Mouse (Mus musculus): ENCODE measurements at regions not wholly inside any gene's neighbourhood (a gene's known extent, or its start where the extent isn't known, plus 50 kb on each side); places are given as distances from the start of the nearest gene placed in this dataset.

GRCm38 (mm10) chr16:74873756-74874155 lies 462.1 kb upstream of the Robo2 start:
- Histone ChIP-seq H3K4me3 (ENCODE audit: low read depth, low read length) (no peak overlapping the region), H3K4me2 (ENCODE audit: low read depth, low read length) (no peak overlapping the region), H3K36me3 (replicated peaks; ENCODE audit: control insufficient read depth, insufficient read depth, low read length) (no peaks in the 10 kb centered on the region), H3K27me3 (ENCODE audit: control insufficient read depth, insufficient read depth, low read length) (no peaks in the 10 kb centered on the region), H3K27ac (ENCODE audit: low read depth) (no peak overlapping the region), H3K4me1 (ENCODE audit: control insufficient read depth, insufficient read depth) (no peaks in the 10 kb centered on the region), H3K9me3 (replicated peaks; ENCODE audit: control insufficient read depth, low read length) (no peaks in the 10 kb centered on the region), H3K9ac (replicated peaks; ENCODE audit: low read depth, low read length) (no peak overlapping the region)
- DNase-seq (ENCODE audit: low spot score) (no peak), ATAC-seq (ENCODE audit: insufficient read depth, low read depth) (no peak)
- TF ChIP-seq EP300 (IDR thresholded peaks at IDR 0.05; ENCODE audit: low read depth) = no peak
- no peak for TF ChIP-seq CTCF (IDR thresholded peaks at IDR 0.05; ENCODE audit: low read depth)

GRCm38 (mm10) chr16:74857752-74858151 lies 446.1 kb upstream of the Robo2 start:
- Histone ChIP-seq H3K36me3 (replicated peaks; ENCODE audit: control insufficient read depth, insufficient read depth, low read length) (no peaks in the 10 kb centered on the region), H3K27me3 (ENCODE audit: control insufficient read depth, insufficient read depth, low read length) (no peaks in the 10 kb centered on the region), H3K4me2 (ENCODE audit: low read depth, low read length) (no peak overlapping the region), H3K9me3 (replicated peaks; ENCODE audit: control insufficient read depth, low read length) (no peaks in the 10 kb centered on the region), H3K9ac (replicated peaks; ENCODE audit: low read depth, low read length) (no peak overlapping the region), H3K4me3 (ENCODE audit: low read depth, low read length) (no peak overlapping the region), H3K27ac (ENCODE audit: low read depth) (no peak overlapping the region), H3K4me1 (ENCODE audit: control insufficient read depth, insufficient read depth) (no peaks in the 10 kb centered on the region)
- ATAC-seq (ENCODE audit: insufficient read depth, low read depth) (no peak), DNase-seq (ENCODE audit: low spot score) (peak; percentile 18)
- peak; percentile 51 for TF ChIP-seq CTCF (IDR thresholded peaks at IDR 0.05; ENCODE audit: low read depth)
- no peak for TF ChIP-seq EP300 (IDR thresholded peaks at IDR 0.05; ENCODE audit: low read depth)
- WGBS = 15% methylated on average over 2 of the region's 2 CpGs

GRCm38 (mm10) chr16:74840006-74840405 lies 428.4 kb upstream of the Robo2 start:
- Histone ChIP-seq H3K36me3 (replicated peaks; ENCODE audit: control insufficient read depth, insufficient read depth, low read length) (no peaks in the 10 kb centered on the region), H3K9ac (replicated peaks; ENCODE audit: low read depth, low read length) (no peak overlapping the region), H3K4me2 (ENCODE audit: low read depth, low read length) (no peak overlapping the region), H3K27me3 (ENCODE audit: control insufficient read depth, insufficient read depth, low read length) (no peaks in the 10 kb centered on the region), H3K4me3 (ENCODE audit: low read depth, low read length) (no peak overlapping the region), H3K9me3 (replicated peaks; ENCODE audit: control insufficient read depth, low read length) (no peaks in the 10 kb centered on the region), H3K27ac (ENCODE audit: low read depth) (no peak overlapping the region), H3K4me1 (ENCODE audit: control insufficient read depth, insufficient read depth) (no peaks in the 10 kb centered on the region)
- ATAC-seq (ENCODE audit: insufficient read depth, low read depth) (no peak), DNase-seq (ENCODE audit: low spot score) (no peak)
- 84% methylated on average over 2 of the region's 2 CpGs for WGBS
- TF ChIP-seq CTCF (IDR thresholded peaks at IDR 0.05; ENCODE audit: low read depth) (peak; percentile 16; the same call in 1 of the 2 replicates), EP300 (IDR thresholded peaks at IDR 0.05; ENCODE audit: low read depth) (no peak)

GRCm38 (mm10) chr16:74814386-74814785 lies 402.8 kb upstream of the Robo2 start:
- Histone ChIP-seq H3K27ac (ENCODE audit: low read depth) (no peak overlapping the region), H3K4me2 (ENCODE audit: low read depth, low read length) (no peak overlapping the region), H3K36me3 (replicated peaks; ENCODE audit: control insufficient read depth, insufficient read depth, low read length) (no peaks in the 10 kb centered on the region), H3K9me3 (replicated peaks; ENCODE audit: control insufficient read depth, low read length) (no peaks in the 10 kb centered on the region), H3K27me3 (ENCODE audit: control insufficient read depth, insufficient read depth, low read length) (no peaks in the 10 kb centered on the region), H3K4me1 (ENCODE audit: control insufficient read depth, insufficient read depth) (no peaks in the 10 kb centered on the region), H3K9ac (replicated peaks; ENCODE audit: low read depth, low read length) (no peak overlapping the region), H3K4me3 (ENCODE audit: low read depth, low read length) (no peak overlapping the region)
- DNase-seq (ENCODE audit: low spot score) (no peak), ATAC-seq (ENCODE audit: insufficient read depth, low read depth) (no peak)
- 65% methylated on average over 3 of the region's 3 CpGs for WGBS
- TF ChIP-seq CTCF (IDR thresholded peaks at IDR 0.05; ENCODE audit: low read depth) (no peak), EP300 (IDR thresholded peaks at IDR 0.05; ENCODE audit: low read depth) (no peak)

- DNase-seq (ENCODE audit: low spot score) (no peak), ATAC-seq (ENCODE audit: insufficient read depth, low read depth) (no peak)
- TF ChIP-seq EP300 (IDR thresholded peaks at IDR 0.05; ENCODE audit: low read depth) (no peak), CTCF (IDR thresholded peaks at IDR 0.05; ENCODE audit: low read depth) (no peak)
- 56% methylated on average over 7 of the region's 7 CpGs for WGBS
- Histone ChIP-seq H3K4me3 (ENCODE audit: low read depth, low read length) (no peak overlapping the region), H3K9me3 (replicated peaks; ENCODE audit: control insufficient read depth, low read length) (no peaks in the 10 kb centered on the region), H3K9ac (replicated peaks; ENCODE audit: low read depth, low read length) (no peak overlapping the region), H3K4me2 (ENCODE audit: low read depth, low read length) (no peak overlapping the region), H3K4me1 (ENCODE audit: control insufficient read depth, insufficient read depth) (no peaks in the 10 kb centered on the region), H3K36me3 (replicated peaks; ENCODE audit: control insufficient read depth, insufficient read depth, low read length) (no peaks in the 10 kb centered on the region), H3K27ac (ENCODE audit: low read depth) (no peak overlapping the region), H3K27me3 (ENCODE audit: control insufficient read depth, insufficient read depth, low read length) (no peaks in the 10 kb centered on the region)
Observed at GRCm38 (mm10) chr16:74809154-74809825, 397.7 kb upstream of the Robo2 start.

- H3K9me3 ChIP-seq (replicated peaks; ENCODE audit: control insufficient read depth, low read length) = no peaks in the 10 kb centered on the region
- H3K9ac ChIP-seq (replicated peaks; ENCODE audit: low read depth, low read length) = no peak overlapping the region
- H3K4me2 ChIP-seq (ENCODE audit: low read depth, low read length) = no peak overlapping the region
- H3K27ac ChIP-seq (ENCODE audit: low read depth) = no peak overlapping the region
- H3K4me1 ChIP-seq (ENCODE audit: control insufficient read depth, insufficient read depth) = no peaks in the 10 kb centered on the region
- TF ChIP-seq EP300 (IDR thresholded peaks at IDR 0.05; ENCODE audit: low read depth) = no peak
- TF ChIP-seq CTCF (IDR thresholded peaks at IDR 0.05; ENCODE audit: low read depth) = no peak
- no peaks in the 10 kb centered on the region for H3K36me3 ChIP-seq (replicated peaks; ENCODE audit: control insufficient read depth, insufficient read depth, low read length)
- ATAC-seq (ENCODE audit: insufficient read depth, low read depth) = no peak
- DNase-seq (ENCODE audit: low spot score) = no peak
- H3K4me3 ChIP-seq (ENCODE audit: low read depth, low read length) = no peak overlapping the region
- no peaks in the 10 kb centered on the region for H3K27me3 ChIP-seq (ENCODE audit: control insufficient read depth, insufficient read depth, low read length)
- 64% methylated on average over 2 of the region's 2 CpGs for WGBS
Observed at GRCm38 (mm10) chr16:74806775-74807174, 395.1 kb upstream of the Robo2 start.
